Mouse (Mus musculus) heart, postnatal 4 days (tissue): ENCODE results near the gene Ptprm. TPM values are rescaled to one million over a fixed set of nuclear protein-coding genes. Genes with fewer than 3 reads are reported as not detected.

ENCODE experiments used
- DNase-seq: peaks from one replicate; pipeline ENCODE4 v3.0.0; 2021
- total RNA-seq, 2 experiments: library from RNA; stranded (reverse); gene quantifications; 2 replicates each; pipeline ENCODE4 v1.2.3; 2021

Gene Ptprm
- total RNA-seq, 2 experiments from 2014 or later = 103 to 110 TPM

- peak; percentile 26 for DNase-seq
Measured at GRCm38 (mm10) chr17:66960986-66961385, 393.3 kb downstream of the Ptprm start.

GRCm38 (mm10) chr17:66960557-66960956 lies 393.7 kb downstream of the Ptprm start:
- DNase-seq = no peak

- DNase-seq = no peak
Measured at GRCm38 (mm10) chr17:66959815-66960214, 394.4 kb downstream of the Ptprm start.

GRCm38 (mm10) chr17:66958766-66959165 lies 395.5 kb downstream of the Ptprm start:
- no peak for DNase-seq

DNA sequence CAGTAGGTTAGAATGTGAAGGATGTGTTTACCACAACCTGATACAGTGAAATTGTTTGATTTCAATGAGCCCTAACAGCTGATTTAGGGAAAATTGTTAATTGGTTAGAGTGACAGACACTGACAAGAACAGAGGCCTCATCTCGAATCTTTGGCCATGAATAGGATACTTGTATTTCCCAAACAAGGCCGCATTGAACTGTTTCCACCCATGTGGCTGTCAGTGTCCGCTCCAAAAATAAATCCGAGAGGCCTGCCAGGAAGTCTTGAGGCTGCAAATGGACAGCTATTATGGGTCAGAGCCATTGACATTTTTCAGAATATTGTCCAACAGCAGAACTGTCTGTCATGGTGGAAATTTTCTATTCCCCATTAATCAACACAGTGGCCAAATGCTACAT lies 409.8 kb downstream of the Ptprm start:
- no peak for DNase-seq

DNA sequence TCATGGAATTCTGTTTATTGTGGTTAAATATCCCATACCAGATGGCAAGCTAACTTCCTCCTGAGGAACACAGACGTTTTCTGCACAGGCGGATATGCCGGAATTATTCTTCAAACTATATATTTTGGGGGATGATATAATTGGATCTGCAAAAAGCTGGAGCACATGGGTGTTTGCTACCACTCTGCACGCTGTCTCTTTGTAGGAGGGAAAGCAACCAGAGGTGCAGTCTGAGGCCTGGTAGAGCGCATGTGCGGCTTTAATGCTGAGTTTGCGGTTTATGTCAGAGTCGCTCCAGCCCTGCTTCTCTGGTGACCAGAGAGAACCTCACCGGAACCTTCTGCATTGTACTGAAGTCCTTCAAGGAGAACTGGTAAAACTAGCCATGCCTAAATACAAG lies 410.7 kb downstream of the Ptprm start:
- DNase-seq = no peak

DNA sequence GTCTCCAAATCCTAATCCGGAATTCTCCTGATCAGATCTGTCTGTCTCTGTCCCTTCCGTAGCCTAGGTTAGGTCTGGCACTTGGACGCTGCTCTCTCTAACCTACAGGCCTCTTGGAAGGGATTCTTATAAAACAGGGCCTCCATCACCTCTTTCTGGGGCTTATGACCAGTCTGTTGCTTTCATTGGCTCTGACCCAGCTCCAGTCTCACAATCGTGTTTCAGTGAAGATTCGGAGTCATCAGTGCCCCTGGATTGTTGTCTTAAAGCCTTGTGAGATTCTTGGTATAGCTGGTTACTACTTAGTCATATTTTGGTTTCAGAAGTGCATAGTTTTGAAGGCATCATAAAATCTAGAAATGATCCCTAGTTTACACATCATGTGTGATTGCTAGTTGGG lies 428.6 kb downstream of the Ptprm start:
- DNase-seq = no peak

GRCm38 (mm10) chr17:66914696-66915095 lies 439.6 kb downstream of the Ptprm start:
- DNase-seq = no peak

DNA sequence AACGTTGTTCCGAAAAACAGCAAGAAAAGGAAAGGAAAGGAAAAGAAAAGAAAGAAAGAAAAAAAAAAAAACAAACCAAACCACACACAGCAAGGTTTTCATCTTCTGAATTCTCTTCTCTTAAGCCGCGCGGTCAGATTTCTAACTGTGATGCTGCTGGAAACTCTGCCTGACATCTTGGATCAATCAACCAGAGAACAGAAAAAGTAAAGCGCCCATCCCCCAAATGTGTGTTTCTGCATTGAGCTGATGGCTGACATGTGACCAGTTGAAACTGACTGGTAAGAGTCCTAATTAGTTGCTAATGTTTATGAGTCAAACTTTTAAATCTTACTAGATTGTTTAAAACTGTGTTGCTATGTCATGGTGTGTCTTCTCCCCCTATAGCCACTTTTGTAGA lies 441.7 kb downstream of the Ptprm start:
- DNase-seq = no peak

- DNase-seq = no peak
Measured at GRCm38 (mm10) chr17:66912120-66912519, 442.1 kb downstream of the Ptprm start.

- no peak for DNase-seq
Measured at GRCm38 (mm10) chr17:66909901-66910300, 444.4 kb downstream of the Ptprm start.

DNA sequence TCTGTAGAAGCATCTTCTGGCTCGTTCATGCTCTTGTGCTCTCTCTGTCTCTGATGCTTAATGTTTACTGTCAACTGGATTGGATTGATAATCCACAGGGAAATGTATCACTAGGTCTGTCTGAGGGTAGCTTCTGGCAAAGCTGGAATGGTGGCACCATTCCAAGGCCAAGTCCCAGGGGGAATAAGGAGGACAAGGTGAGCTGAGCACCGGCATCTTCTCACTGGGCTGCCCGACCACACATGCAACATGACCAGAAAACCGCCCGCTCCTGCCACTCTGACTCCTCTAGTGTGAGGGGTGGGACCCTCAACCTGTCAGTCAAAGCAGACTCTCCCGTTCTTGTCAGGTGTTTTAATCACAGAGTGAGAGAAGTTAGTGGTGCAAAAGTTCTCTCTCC lies 445.3 kb downstream of the Ptprm start:
- no peak for DNase-seq

- no peak for DNase-seq
Measured at GRCm38 (mm10) chr17:66894181-66894580, 460.1 kb downstream of the Ptprm start.

DNA sequence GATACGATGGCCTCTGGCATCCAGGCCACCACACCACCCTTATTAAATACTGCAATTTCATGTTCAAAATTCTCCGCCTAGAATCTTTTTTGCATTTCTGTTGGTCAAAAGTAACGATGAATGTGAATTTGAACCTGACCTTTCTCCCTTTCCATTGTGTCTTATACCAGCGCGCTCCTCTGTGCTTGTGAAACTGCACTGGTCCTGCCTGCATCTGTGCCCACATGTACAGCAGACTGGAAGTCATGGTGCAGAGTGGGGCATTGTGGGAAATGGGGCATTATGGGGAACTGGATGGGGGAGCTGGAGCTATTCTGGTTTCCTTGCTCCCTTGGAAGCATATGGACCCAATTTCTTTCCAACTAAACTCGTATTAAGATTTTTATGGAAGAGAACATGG lies 462.3 kb downstream of the Ptprm start:
- no peak for DNase-seq

- no peak for DNase-seq
Measured at GRCm38 (mm10) chr17:66891067-66891862, 463.0 kb downstream of the Ptprm start.

DNA sequence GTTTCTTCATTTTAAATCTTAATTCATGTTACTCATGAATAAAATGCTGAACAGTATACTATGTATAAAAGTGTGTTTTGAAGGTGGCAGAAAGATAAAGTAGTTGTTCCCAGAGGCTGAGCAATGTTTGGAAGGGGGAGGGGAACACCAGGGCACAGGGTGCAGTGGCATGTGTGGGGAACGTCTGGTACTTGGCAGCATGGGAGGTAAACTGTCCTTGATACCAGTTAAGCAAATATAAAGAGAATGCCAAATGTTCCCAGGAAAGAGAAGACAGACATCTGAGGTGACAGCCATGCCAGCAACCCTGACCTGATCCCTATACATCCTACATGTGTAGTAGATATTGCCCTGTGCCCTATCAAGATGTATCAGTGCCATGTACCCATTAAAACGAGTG lies 472.0 kb downstream of the Ptprm start:
- DNase-seq = no peak

- no peak for DNase-seq
Measured at GRCm38 (mm10) chr17:66880969-66881701, 473.1 kb downstream of the Ptprm start.

DNA sequence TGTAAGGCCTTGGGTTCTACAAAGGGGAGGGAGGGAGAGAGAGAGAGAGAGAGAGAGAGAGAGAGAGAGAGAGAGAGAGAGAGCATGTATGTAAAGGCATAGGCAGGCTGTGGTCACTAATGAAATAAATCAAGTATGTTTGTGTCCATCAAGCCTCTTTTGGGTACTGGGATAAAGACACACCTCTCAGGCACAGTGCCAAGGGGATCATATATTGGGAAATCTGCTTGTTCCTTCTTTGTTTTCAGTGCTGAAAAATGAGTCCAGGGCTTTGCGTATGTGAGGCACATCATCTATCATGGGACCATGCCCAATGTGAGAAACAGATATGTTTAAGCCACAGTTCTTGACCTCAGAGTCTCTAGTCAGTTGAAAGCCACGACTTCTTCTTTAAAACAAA lies 475.1 kb downstream of the Ptprm start:
- no peak for DNase-seq

DNA sequence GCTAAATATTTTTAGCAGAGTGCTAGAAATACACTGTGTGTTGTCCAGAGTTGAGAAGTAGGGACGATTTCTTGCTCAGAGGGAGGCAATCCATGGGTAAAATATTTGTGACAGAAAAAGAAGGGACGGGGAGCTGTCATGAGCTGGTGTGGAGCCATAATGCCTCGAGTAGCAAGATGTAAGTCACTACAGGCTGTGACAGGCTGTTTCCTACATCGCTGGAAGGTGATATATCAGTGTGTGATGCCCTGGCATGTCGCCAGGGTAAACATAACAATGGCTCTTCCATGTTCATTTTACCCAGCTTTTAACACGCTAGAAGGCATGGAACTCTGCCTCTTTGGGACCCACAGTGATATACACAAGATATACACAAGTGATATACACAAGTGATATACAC lies 476.7 kb downstream of the Ptprm start:
- DNase-seq = no peak

GRCm38 (mm10) chr17:66874810-66875209 lies 479.4 kb downstream of the Ptprm start:
- DNase-seq = no peak

- DNase-seq = no peak
Measured at GRCm38 (mm10) chr17:66871396-66871795, 482.9 kb downstream of the Ptprm start.

DNA sequence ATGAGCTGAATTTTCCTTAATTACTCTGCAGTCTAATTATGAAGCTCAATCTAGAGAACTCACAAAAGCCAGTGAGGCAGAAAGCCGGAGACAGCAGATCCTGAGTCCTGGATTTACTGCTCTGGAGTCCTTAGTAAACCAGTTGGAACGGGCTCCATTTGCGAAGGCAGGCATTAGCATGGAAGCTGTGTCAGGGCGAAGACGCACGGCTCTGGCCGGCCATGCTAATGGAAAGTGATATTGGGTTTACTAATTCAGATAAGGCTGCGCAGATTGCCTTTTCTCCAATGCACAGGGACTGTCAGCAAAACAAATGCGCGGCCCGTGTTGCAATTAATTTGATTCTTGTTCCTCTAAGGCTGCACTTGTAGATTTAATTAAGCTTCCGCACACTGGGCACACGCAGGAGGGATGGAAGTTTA lies 484.7 kb downstream of the Ptprm start:
- DNase-seq = no peak

GRCm38 (mm10) chr17:66864441-66864840 lies 489.8 kb downstream of the Ptprm start:
- no peak for DNase-seq

DNA sequence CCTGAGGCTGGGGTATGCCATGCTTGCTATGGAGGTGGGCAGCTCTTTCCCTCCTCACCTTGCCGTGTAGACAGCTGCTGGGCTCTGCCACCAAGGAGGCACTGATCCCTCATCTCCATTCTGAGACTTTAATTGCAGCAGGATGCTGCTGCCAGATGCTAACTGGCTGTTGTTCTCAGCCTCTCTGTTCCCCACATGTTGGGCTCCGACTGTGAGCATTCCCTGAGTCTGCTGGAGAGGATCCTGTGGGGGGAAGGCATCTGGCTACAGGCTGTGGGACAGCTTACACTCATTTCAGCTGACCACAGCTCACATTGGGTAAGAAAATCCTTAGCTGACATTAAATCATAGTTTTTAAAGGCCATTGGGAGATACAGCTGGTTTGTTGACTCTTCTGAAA lies 492.7 kb downstream of the Ptprm start:
- no peak for DNase-seq
